Mouse (Mus musculus): ENCODE measurements around the gene Prss1.

DNA sequence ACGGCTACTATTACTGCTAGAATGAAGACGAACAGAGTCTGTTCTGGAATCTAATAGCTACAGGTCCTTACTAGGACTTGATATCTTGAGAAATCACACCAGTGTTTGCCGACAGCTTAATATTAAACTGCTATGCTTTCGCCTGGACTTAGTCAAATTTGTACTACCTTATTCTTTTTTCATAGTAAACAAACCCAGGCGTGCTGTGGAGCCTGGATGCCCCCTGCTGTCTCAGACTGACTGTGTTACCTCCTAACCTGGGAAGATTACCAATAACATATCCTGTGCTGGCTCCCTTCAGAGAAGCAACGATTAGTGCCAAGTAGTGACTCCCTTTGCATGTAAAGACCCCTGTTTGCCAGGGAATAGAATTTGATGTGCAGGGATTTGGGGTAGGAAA, 46.6 kb downstream of the Prss1 start:
- peak; percentile 55 for TF ChIP-seq CTCF (IDR thresholded peaks at IDR 0.05)
- no peak for TF ChIP-seq POLR2A (IDR thresholded peaks at IDR 0.05; ENCODE audit: insufficient read depth, low read depth, low read length)
- TF ChIP-seq EP300 (IDR thresholded peaks at IDR 0.05; ENCODE audit: insufficient read depth, low read depth, low read length) = no peak

Measured in heart, adult 2 months (tissue).